Mouse (Mus musculus) neutrophil, adult 59 days (primary cell): Measurements from ENCODE around the gene Zup1. TPM values are rescaled to one million over a fixed set of nuclear protein-coding genes. Genes with fewer than 3 reads are reported as not detected.

Source experiments
- total RNA-seq, 2 experiments: library from RNA; stranded (reverse); gene quantifications; 1 replicate in 1 of 2; 2 replicates in 1 of 2; pipeline ENCODE4 v1.2.4; 2023

Zup1 gene
- total RNA-seq = 10 to 100 TPM; 35.9 to 37.2 TPM

DNA sequence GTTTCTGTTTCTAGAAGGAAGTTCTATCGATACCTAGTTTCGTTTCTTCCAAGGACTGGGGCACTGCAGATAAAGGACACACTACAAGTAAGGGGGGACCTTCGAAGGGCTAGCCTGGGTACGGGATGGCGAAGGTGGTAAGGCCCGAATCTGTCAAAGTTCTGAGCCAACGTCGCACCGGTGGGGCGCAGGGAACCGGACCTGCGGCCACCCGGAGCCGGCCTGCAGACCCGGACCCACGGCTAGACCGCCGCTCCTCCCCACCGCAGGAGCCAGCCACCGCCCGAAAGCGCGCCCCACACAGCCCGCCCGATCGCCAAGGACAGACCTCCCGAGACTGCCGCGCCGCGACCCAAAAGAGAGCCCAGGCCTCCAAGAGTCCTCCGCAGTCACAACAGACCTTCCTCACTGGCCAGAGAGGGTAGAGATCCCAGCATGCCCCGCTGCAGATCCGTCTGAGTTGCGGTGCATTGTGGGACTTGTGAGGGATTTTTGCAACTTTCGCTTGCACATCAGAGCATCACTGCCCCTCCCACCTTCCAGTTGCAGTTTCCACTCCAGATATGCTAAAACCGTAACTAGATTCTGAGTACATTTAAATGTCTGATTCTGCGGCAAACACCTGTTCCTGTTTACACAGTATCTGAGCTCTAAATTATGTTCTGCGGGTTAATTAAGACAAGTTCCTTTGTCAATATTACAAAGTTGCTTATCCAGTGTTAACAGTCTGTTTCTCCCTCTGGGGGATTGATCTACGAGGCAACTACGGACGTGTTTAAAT lies at the start of gene Zup1:
Gene Zup1 (minus strand): TSS at position 467 of the 781 bp plus-strand sequence.

DNA sequence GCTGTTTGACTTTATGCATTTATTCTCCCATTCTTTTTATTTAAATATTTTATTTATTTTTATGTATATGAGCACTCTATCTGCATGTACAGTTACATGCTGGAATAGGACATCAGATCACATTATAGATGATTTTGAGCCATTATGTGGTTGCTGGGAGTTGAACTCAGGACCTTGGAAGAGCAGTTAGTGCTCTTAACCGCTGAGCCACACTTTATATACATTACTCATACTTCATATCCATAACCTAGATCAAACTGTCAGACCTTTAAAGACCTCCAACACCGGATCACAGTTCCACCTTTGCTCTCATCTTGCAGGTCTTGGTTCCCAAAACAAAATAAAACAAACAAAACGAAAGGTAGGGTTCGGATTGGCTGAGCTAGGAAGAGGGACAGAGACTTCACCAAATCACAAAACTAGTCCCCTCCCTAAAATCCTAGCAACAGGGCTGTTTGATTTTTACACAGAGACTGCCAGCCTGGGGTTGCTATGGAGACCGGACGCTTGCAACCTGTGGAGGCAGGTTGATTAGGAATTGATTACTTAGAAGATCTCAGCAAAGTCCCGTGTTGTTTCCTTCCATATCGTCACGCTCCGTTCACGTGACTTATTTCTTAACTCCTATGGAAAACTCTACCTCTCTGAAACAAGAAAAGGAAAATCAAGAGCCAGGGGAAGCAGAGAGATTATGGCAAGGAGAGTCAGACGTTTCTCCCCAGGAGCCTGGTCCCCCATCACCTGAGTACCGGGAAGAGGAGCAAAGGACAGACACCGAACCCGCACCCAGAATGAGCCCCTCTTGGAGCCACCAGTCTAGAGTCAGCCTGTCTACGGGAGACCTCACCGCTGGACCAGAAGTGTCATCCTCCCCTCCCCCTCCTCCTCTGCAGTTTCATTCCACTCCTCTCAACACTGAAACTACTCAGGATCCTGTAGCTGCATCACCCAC lies 46.3 kb downstream of the Zup1 start, which contains the start of gene Rsph4a:
Gene Rsph4a (plus strand): TSS at position 582 of the 952 bp plus-strand sequence.

Other genes with a start within 250 kb of the Zup1 start
- not detected for gene Sult3a2, start 164.6 kb downstream of the Zup1 start, total RNA-seq
- gene Sult3a1, start 93.5 kb downstream of the Zup1 start, total RNA-seq = not detected
- not detected for gene Rsph4a, start 46.2 kb downstream of the Zup1 start, total RNA-seq
- gene Rwdd1, start 68.4 kb upstream of the Zup1 start, total RNA-seq = 10 to 100 TPM; 34.3 to 37.3 TPM
- gene Trappc3l, start 86.3 kb upstream of the Zup1 start, total RNA-seq = not detected
- gene Calhm4, start 93.0 kb upstream of the Zup1 start, total RNA-seq = not detected
- not detected for gene Calhm5, start 145.2 kb upstream of the Zup1 start, total RNA-seq
- 1 to 10 TPM; 2.3 to 4.0 TPM for gene Calhm6, start 176.7 kb upstream of the Zup1 start, total RNA-seq